Mouse (Mus musculus): ENCODE data around the gene Hcst.

Hcst gene

DNA sequence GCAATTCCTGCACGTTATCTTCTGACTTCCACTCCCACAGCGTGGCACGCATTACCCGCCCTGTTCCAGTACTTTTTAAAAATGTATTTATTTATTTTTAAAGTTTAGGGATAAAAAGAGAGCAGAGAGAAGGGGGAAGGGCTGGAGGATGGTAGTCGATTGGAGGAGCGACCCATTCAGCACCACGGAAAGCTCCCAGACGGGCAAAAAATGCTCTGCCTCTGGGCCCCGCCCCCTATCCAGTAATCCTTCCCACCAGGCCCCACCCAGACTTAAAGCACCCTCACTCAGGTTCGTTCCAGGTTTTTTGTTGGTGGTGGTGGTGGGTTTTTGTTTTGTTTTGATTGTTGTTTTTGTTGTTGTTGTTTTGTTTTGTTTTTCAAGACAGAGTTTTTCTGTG lies 14.6 kb upstream of the Hcst start:
- in situ Hi-C loops (cut with MboI, MseI): no loop called here

DNA sequence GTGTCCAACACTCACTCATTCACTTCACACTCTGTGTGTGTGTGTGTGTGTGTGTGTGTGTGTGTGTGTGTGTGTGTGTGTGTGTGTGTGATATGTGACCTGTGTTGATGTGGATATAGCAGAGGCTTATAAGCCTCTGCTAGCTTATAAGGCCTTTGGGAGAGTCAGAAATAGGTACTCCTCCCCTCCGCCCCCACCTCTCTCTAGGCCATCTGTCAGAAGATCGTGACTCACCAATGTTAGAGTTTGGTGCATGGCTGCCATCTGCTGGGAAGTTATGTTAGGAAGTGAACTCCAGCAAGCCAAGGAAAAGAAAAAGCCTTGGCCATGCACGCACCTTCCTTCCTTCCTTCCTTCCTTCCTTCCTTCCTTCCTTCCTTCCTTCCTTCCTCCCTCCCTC lies 12.1 kb upstream of the Hcst start:
- in situ Hi-C loops (cut with MboI, MseI): no loop called here

DNA sequence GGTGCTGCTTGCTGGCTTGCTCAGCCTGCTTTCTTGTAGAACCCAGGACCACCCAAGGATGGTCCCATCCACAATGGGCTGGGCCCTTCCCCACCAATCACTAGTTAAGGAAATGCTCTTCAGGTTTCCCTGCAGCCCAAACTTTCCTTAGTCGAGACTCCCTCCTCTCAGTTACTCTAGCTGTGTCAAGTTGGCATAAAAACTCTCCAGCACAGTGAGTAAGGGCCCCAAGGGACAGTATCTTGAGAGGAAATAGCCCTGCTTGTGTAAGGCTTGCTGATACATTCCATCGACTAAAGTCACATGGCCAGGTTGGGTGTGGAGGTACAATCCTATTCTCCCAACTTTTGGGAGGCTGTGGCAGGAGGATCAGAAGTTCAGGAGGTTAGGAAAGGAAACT lies 10.5 kb upstream of the Hcst start:
- in situ Hi-C loops (cut with MboI, MseI): no loop called here

DNA sequence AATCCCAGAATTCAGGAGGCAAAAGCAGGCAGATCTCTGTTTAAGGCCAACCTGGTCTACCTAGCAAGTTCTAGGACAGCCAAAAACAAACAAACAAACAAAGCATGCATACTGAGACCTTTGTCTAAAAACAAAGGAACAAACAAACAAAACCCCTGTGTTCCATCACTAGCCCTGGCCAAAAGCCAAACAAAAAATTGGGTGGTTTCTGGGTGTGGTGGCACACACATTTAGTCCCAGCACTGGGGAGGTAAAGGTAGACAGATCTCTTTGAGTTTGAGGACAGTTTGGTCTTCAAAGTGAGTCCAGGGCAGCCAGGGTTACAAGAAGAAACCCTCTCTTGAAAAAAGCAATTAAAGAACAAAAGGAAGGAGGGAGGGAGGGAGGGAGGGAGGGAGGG lies 9.7 kb upstream of the Hcst start:
- in situ Hi-C loops (cut with MboI, MseI): loop anchor here (5.0 kb wide), 1 partner anchor 57 kb away; no protein-coding TSS in a partner anchor

DNA sequence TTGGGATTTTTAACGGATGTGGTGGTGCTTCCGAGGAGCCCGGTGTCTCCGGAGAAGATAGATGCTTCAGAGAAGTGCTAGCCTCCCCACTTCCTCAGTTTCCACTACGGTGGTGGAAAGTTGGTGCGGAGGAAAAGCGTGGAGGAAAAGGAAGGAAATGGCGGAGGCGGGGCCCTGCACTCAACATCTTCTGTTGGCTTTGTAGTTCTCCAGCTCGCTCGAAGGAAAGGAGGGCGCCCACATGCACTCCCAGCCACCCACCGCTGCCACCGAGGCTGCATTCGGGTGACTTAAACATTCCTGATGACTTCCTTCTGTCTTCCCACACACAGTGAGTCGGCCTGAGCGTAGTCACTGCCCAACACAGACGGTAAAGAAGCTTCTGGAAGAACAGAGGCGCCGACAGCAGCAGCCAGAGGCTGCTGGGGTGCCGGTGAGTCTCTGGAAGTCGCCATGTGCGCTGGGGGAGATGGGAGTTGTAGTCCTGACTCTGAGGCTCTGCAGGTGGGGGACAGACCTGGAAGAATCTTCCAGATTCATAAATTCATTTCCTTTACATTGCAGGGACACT lies 3.5 kb upstream of the Hcst start:
- in situ Hi-C loops (cut with MboI, MseI): loop anchor here (25.0 kb wide), 1 partner anchor 739 kb away; the partner anchor contains the start of gene Gramd1a

DNA sequence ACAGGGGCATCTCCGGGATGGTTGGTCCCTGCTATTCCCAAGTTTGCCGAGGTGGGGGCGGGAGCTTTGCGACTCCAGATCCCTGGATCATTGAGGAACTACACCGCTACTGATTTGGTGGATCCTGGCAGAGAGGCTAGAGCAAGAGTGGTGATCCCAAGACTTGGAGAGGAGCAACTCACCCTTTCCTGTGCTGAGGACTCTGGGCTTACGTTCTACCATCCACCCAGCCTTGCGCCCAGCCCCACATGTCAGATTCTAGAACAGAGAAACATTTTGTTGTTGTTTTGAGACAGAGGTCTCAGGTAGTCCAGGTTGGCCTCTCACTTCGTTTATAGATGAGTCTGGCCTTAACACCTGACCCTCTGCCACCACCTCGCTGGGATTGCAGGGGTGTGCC lies 2.9 kb upstream of the Hcst start:
- in situ Hi-C loops (cut with MboI, MseI): loop anchor here (25.0 kb wide), 1 partner anchor 740 kb away; the partner anchor contains the start of gene Gramd1a

DNA sequence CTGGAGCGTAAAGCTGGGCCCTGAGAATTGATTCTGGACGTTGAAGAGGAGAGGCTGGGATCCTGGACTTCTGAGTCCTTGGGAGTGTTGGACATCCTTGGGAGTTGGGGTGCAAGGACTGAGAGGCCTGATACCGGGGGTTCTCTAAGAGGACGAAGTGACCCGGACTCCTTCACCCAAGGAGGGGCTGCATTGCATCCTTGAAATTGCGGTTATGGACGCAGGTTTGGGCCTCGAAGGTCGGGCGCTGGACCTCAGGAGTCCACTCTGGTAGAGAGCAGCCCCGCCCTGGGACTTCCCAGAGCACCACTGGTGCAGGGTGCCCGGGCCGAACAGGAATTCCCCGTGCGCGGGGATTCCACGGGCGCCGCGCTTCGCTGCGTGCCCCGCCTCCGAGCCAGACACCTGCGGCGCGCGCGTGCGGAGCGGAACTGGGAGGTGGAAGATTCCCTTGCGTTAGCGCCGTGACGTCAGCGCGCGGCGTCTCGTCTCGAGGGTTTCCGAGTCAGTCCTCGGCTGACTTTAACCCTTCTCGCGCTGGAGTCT lies 2.3 kb upstream of the Hcst start:
- in situ Hi-C loops (cut with MboI, MseI): loop anchor here (25.0 kb wide), 1 partner anchor 740 kb away; the partner anchor contains the start of gene Gramd1a

DNA sequence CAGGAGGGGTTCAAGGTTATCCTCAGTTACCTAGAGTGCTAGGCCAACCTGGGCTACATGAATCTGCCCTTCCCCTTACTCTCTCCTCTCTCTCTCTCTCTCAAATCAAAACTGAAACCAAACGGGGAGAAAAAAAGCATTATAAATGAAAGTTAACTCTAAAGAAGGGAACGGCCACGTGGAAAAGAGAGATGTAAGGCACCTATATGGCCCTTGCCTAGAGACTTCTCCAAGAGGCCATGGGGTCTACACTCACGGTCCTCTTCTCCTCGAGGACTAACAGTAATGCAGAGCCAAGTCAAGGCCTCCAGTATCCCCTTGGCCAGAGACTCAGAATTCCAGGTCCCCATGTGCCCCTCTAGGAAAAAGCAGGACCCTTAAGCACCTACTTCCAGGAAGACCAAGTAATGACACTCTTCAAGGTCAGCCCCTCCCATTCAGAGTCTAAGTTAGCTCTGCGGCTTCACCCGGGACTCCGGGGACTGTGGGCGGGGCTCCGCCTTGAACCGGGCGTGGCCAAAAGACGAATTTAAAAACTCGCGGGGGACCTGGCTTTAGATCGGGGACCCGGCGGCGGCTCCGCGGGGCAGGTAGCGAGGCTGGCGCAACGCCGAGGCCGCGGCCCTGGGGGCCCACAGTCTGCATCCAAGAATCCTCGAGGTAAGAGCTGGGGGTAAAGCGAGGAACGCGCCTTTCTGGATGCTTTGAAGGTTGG lies 1.7 kb upstream of the Hcst start, which contains the start of gene Nfkbid:
TSS of gene Nfkbid (plus strand) at position 558 of the 715 bp plus-strand sequence.
- in situ Hi-C loops (cut with MboI, MseI): loop anchor here (25.0 kb wide), 1 partner anchor 741 kb away; the partner anchor contains the start of gene Gramd1a

DNA sequence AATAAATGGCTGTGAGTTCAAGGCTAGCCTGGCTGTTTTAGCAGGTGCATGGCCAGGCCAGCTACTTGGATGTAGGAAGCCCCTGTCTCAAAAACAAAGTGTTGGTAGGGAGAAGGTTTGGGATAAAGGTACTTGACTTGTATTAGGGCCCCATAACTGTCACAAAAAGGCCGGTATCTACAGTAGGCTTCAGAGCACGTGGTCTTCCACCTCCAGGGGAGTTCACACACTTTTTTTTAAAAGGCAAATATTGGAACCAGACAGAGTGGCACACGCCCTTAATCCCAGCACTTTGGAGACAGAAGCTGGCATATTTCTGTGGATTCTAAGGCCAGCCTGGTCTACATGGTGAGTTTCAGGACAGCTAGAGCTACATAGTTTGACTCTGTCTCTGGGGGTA lies 1.0 kb upstream of the Hcst start:
- in situ Hi-C loops (cut with MboI, MseI): loop anchor here (25.0 kb wide), 1 partner anchor 742 kb away; the partner anchor contains the start of gene Gramd1a

DNA sequence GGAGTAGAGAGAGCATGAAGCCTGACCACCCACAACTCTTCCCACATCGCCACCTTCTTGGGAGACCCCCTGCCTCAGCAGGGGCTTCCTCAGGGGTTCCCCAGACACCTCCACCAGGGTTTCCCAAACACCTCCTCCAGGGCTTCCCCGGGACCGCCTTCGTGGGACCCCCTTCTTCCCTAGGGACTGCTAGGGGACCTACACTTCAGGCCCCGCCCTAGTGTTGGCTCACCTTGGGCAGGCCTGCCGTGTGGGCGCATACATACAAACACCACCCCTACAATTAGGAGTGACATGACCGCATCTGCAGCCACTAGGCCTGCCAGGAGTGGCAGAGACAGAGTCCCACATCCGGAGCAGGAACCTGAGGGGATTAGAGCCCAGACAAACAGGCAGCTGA lies 1.8 kb downstream of the Hcst start:
- in situ Hi-C loops (cut with MboI, MseI): loop anchor here (25.0 kb wide), 1 partner anchor 744 kb away; the partner anchor contains the start of gene Gramd1a

DNA sequence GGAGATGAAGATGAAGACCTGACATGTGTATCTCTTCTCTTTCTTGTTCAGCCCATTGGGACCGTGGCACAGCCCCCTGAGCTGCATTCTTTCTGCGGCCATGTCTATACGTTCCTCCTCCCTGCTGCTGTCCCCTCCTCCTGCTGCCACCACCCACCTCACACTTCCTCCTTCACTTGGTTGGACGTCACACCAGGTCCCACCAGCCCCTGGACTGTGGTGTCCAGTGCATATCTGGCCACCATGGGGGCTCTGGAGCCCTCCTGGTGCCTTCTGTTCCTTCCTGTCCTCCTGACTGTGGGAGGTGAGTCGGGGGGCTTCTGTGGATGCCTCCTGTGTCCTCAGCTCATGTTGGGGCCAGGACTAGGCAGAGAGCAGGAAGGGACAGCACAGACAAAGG lies 6.1 kb downstream of the Hcst start, which contains the start of gene Tyrobp:
TSS of gene Tyrobp (plus strand) at position 165 of the 400 bp plus-strand sequence.
- in situ Hi-C loops (cut with MboI, MseI): loop anchor here (25.0 kb wide), 1 partner anchor 749 kb away; the partner anchor contains the start of gene Gramd1a

DNA sequence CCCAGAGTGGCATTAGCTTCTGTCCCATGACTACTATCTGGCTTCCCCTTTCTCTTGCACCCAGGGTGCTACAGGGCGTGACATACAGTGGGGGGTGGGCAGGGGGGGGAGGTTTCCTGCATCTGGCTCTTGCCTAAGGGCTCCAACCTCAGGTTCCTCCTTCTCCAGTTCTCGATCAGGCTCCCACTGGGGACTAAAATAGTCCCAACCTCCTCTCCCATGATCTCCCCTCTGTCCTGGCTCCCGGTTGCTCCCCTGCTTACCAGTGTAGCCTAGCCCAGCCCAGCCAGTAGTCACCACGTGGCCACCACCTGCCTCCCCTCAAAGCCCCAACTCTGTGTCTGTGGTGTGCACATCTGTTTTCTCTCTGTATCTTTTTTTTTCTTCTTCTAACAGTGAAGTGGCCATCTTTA lies 6.9 kb downstream of the Hcst start:
- in situ Hi-C loops (cut with MboI, MseI): loop anchor here (25.0 kb wide), 1 partner anchor 750 kb away; the partner anchor contains the start of gene Gramd1a

DNA sequence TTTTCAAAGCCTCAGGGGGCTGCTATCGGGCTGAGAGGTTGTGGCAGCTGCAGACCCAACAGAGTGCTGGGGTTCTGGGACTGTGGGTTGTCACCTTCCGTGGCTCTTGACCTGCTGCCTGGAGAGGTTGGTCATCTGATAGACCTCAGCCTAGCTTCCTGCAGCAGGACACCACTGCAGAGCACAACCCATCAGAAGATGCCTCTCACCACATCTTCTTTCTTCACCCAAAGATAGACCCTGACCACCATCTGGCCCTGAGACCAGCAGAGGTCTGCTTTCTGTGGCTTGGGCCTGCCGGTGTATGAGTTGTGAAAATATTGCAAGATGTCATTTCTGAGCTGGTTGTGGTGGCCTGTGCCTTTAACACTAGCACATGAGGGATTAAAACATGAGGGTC lies 8.6 kb downstream of the Hcst start:
- in situ Hi-C loops (cut with MboI, MseI): loop anchor here (25.0 kb wide), 1 partner anchor 751 kb away; the partner anchor contains the start of gene Gramd1a

DNA sequence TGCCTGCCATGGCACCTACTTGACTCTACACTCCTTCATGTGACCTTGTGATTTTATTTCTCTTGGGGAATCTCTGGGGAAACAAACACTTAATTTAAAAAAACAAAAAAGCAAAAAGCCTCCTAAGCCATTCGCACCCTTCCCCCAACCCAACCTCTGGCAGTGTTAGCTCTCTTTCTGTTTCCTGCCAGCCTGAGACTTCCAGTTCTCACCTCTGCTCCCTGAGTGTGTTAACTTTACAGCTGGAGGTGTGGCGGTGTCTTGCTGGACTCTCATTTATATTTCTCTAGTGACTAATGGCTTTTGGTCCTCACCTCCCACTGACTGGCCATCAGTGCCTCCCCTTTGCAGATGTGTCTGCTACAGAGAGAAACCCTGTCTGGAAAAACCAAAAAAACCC lies 9.9 kb downstream of the Hcst start:
- in situ Hi-C loops (cut with MboI, MseI): loop anchor here (25.0 kb wide), 1 partner anchor 753 kb away; the partner anchor contains the start of gene Gramd1a

DNA sequence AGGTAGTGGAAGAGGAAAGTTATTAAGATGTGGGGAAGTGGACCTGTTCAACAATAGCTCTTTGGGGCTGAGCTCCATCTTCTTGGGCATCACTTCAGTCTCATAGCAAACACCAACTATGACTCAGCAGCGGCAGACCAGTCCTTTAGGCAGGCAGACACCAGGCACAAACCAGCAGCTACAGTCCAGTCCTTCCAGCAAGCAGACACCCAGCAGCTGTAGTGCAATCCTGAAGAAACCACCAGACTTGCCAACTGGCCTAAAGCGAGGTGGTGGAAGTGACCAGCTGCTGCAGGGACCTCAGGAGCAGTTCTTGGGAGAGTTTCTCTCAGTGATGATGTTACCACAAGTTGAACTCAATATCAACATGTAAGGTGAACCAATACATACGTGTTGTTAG lies 11.0 kb downstream of the Hcst start:
- in situ Hi-C loops (cut with MboI, MseI): loop anchor here (25.0 kb wide), 1 partner anchor 754 kb away; the partner anchor contains the start of gene Gramd1a

DNA sequence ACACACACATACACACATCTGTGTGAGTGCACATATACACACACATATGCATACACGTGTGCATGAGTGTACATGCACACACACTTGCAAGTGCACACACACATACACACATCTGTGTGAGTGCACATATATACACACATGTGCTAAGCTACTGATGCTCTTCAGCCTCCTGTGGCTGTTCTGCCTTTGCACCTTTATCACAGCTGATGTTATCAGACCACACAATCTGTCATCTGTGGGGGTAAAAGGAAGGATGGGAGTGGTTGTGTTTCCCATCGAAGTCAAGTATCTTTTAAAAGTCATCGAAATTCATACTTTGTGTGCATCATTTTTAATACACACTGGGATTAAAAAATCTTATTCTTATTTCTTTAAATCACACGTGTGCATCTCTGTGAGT lies 17.3 kb downstream of the Hcst start:
- in situ Hi-C loops (cut with MboI, MseI): loop anchor here (25.0 kb wide), 1 partner anchor 760 kb away; the partner anchor contains the start of gene Gramd1a

DNA sequence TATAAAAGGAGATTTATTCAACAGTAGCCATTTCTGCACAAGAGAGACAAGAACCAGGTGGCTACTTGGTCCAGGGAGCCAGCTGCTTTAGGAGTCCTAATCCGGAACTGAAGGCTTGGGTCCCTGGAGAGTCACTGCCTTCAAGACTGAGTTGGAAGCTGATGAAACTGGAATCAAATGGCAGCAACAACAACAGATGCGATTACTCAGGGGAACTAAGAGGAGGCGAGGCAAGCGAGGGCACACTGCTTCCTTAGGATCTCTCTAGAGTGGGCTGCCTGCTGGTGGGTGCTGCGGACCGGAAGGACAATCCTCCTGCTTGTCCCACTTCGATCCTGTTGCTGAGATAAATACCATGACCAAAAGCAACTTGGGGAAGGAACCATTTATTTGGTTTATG lies 20.0 kb downstream of the Hcst start:
- in situ Hi-C loops (cut with MboI, MseI): loop anchor here (10.0 to 25.0 kb wide), 2 partner anchors 763 to 1365 kb away; partner anchors contain the start of gene Gramd1a

DNA sequence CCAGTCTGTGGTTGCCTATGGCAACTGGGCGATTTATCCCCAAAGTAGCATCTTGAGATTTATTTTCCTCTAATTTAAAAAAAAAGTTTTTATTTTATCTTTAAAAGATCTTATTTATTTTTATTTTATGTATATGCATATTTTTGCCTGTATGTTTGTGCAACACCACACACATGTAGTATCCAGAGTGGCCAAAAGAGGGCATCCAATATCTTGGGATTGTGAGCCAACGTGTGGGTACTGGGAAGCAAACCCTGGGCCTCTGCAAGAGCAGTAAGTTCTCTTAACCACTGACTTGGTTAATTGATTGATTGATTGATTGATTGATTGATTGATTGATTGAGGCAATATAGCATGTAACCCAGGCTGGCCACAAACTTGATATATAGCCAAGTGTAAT lies 24.8 kb downstream of the Hcst start:
- in situ Hi-C loops (cut with MboI, MseI): loop anchor here (10.0 kb wide), 1 partner anchor 1360 kb away; no protein-coding TSS in a partner anchor

DNA sequence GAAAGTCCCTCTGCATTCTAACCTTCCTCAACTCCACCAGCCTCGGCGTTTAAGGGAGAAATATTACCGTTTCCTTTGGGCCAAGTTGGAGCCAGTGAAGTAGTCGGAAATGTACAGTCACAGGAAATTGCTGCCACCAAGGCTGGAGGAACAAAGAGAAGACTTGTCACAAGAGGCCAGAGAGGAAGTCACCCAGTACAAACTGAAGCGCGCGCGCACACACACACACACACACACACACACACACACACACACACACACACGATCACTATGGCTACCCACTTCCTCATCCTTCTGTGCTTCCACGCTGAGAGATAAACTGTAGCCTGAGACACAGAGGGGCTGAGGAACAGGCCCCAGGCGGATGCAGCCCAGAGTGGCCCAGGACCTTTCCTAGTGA lies 25.3 kb downstream of the Hcst start:
- in situ Hi-C loops (cut with MboI, MseI): loop anchor here (10.0 kb wide), 1 partner anchor 1360 kb away; no protein-coding TSS in a partner anchor

DNA sequence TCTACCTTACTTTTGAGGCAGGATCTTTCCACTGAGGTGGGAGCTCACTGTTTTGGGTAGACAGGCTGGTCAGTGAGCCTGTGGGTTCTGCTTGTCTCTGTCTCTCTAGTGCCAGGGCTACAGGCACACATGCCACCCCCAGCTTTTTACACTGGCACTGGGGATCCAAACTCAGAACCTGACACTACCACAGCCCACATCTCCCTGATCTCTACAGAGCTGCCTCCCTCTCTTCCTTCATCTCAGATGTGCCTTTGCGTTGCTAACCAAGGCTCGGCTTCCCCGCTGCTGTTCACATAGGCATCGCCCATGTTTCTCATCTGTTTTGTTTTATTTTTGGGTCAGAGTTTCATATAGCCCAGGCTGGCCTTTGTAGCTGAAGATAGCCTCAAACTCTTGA lies 26.0 kb downstream of the Hcst start:
- in situ Hi-C loops (cut with MboI, MseI): loop anchor here (10.0 kb wide), 1 partner anchor 1359 kb away; no protein-coding TSS in a partner anchor

DNA sequence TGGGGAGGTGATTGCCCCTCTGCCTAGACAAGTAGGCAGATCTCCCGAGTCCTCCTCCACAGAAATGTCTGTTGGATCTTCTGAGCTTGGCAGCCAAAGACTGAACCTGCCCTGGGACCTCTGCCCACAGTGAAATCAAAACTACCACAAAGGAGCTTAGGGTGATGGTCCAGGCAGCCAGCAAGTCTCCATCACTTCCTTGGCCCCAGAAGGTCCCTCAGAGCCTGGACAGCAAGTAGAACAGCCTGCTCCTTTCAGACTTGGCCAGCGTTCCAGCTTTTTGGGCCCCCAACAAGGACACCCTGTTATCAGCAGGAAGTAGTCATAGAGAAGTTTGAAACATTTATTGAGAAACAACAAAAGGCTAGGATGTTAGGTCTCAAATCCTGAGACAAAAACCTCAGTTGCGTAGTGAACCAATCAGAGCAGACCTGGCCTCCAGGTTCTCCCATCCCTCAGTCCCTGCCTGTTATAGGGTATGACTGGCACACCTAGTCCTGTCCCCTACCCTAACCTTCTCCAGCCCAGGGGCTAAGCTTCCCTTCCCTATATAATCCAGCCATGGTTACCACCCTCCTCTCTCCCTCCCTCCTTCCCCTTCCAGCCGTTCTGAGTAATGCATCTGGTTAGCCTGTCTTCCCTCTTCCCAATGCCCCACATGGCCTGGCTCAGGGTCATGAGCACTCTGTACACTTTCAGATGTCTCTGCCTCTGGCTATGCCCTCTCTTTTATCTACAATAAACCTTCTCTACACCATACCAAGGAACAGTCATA lies 26.7 kb downstream of the Hcst start:
- in situ Hi-C loops (cut with MboI, MseI): loop anchor here (10.0 kb wide), 1 partner anchor 1358 kb away; no protein-coding TSS in a partner anchor
